Mouse (Mus musculus) olfactory bulb, adult 2 months (tissue): ENCODE measurements around the gene Rnf10. TPM values are rescaled to one million over a fixed set of nuclear protein-coding genes. Genes with fewer than 3 reads are reported as not detected.

Experiments used
- H3K27ac ChIP-seq: fragments of 200-500 bp; 2 replicates; pipeline ENCODE4 v1.5.1; 2012; ENCODE audit warnings: low read depth, low read length; ENCODE audit not compliant: insufficient read depth
- H3K4me1 ChIP-seq: fragments of 200-500 bp; 2 replicates; pipeline ENCODE4 v1.6.1; 2012; ENCODE audit warnings: low read length; ENCODE audit not compliant: control insufficient read depth, insufficient read depth
- H3K4me3 ChIP-seq: fragments of 200-500 bp; 2 replicates; pipeline ENCODE4 v1.5.1; 2012; ENCODE audit warnings: mild to moderate bottlenecking, low read depth, low read length, moderate library complexity; ENCODE audit not compliant: insufficient read depth
- CTCF ChIP-seq: fragments of 200-500 bp; IDR thresholded peaks from 2 replicates; pipeline ENCODE4 v1.5.1; 2012; ENCODE audit warnings: low read depth, mild to moderate bottlenecking, low read length, moderate library complexity; ENCODE audit not compliant: insufficient read depth
- POLR2A ChIP-seq: fragments of 200-500 bp; IDR thresholded peaks from 2 replicates; pipeline ENCODE4 v1.6.1; 2012; ENCODE audit warnings: mild to moderate bottlenecking, low read depth, low read length, moderate library complexity; ENCODE audit not compliant: insufficient read depth
- WGBS: fragments of 180-500 bp; shearing (Covaris S2); methylation state at CpG from one replicate; pipeline ENCODE4 v1.1.7; 2018; 5-methylcytosine and 5-hydroxymethylcytosine counted together
- polyA plus RNA-seq: library from polyadenylated mRNA; stranded (reverse); fragments of >200 nt; gene quantifications from 2 replicates; pipeline ENCODE4 v1.2.4, GENCODE M21; 2012; ENCODE audit warnings: low replicate concordance; ENCODE audit not compliant: missing spikeins, insufficient read depth, insufficient read length

The Rnf10 gene
- polyA plus RNA-seq, 1 experiment, result not detected

- TF ChIP-seq CTCF (no peak), POLR2A (no peak)
- Histone ChIP-seq H3K4me3 (peak overlapping the region; percentile 57), H3K27ac (no peak overlapping the region), H3K4me1 (peaks cover 9% of the 10 kb centered on the region)
- WGBS, result 18% methylated on average over 13 of the region's 13 CpGs
These were observed 28.9 kb upstream of the Rnf10 start for GRCm38 (mm10) chr5:115301615-115302014.

- TF ChIP-seq CTCF (no peak), POLR2A (peak; percentile 97)
- WGBS, result 1% methylated on average over 64 of the region's 66 CpGs
- Histone ChIP-seq H3K27ac (peak within 1 kb of the TSS; percentile 92), H3K4me3 (peak within 1 kb of the TSS; percentile 93), H3K4me1 (peaks cover 9% of the 10 kb centered on the region)
These were observed 28.3 kb upstream of the Rnf10 start, which contains the start of gene Dynll1 for GRCm38 (mm10) chr5:115300792-115301614. TSS of gene Dynll1 (minus strand) at chr5:115300999.

GRCm38 (mm10) chr5:115300035-115300744 is 27.5 kb upstream of the Rnf10 start:
- under 1% methylated on average over 46 of the region's 46 CpGs for whole genome bisulfite sequencing
- peak overlapping the region; percentile 92 for H3K27ac ChIP-seq
- peak overlapping the region; percentile 93 for H3K4me3 ChIP-seq
- H3K4me1 ChIP-seq, result peaks cover 9% of the 10 kb centered on the region
- TF ChIP-seq POLR2A, result no peak
- no peak for TF ChIP-seq CTCF

- Histone ChIP-seq H3K4me3 (no peak overlapping the region), H3K4me1 (peaks cover 7% of the 10 kb centered on the region), H3K27ac (no peak overlapping the region)
- no peak for TF ChIP-seq CTCF
- no peak for TF ChIP-seq POLR2A
- WGBS, result 75% methylated on average over 10 of the region's 10 CpGs
These were observed 23.6 kb upstream of the Rnf10 start for GRCm38 (mm10) chr5:115296347-115296746.

GRCm38 (mm10) chr5:115294173-115294572 is 21.5 kb upstream of the Rnf10 start:
- WGBS, result 89% methylated on average over 8 of the region's 8 CpGs
- H3K4me1 ChIP-seq, result peaks cover 7% of the 10 kb centered on the region
- no peak overlapping the region for H3K4me3 ChIP-seq
- no peak for TF ChIP-seq POLR2A
- no peak for TF ChIP-seq CTCF
- no peak overlapping the region for H3K27ac ChIP-seq

- H3K4me1 ChIP-seq, result peaks cover 5% of the 10 kb centered on the region; the same call in 1 of the 2 replicates
- 90% methylated on average over 3 of the region's 3 CpGs for WGBS
- H3K4me3 ChIP-seq, result no peak overlapping the region
- TF ChIP-seq POLR2A, result no peak
- no peak for TF ChIP-seq CTCF
- H3K27ac ChIP-seq, result no peak overlapping the region
These were observed 12.0 kb upstream of the Rnf10 start for GRCm38 (mm10) chr5:115284735-115285134.

- Histone ChIP-seq H3K27ac (no peak overlapping the region), H3K4me1 (peaks cover 5% of the 10 kb centered on the region; the same call in 1 of the 2 replicates), H3K4me3 (peak overlapping the region; percentile 88)
- no peak for TF ChIP-seq CTCF
- no peak for TF ChIP-seq POLR2A
- 5% methylated on average over 17 of the region's 17 CpGs for WGBS
These were observed 7.5 kb upstream of the Rnf10 start for GRCm38 (mm10) chr5:115280050-115280687.

- 3% methylated on average over 45 of the region's 45 CpGs for WGBS
- Histone ChIP-seq H3K4me3 (peak within 1 kb of the TSS; percentile 88), H3K4me1 (peaks cover 5% of the 10 kb centered on the region; the same call in 1 of the 2 replicates), H3K27ac (no peak within 1 kb of the TSS)
- TF ChIP-seq POLR2A (peak; percentile 75), CTCF (no peak)
These were observed 6.7 kb upstream of the Rnf10 start, which contains the start of gene Coq5 for GRCm38 (mm10) chr5:115279226-115280049. TSS of gene Coq5 (plus strand) at chr5:115279666.
